Mouse (Mus musculus) mouse embryonic stem cell (cell line): ENCODE data around the gene Nrsn2.

Experiments used
- in situ Hi-C, 2 experiments: fragments of 300-500 bp; cut with MboI; formaldehyde crosslinking; loops; 1 replicate in 1 of 2; 3 replicates in 1 of 2; pipeline ENCODE4 v1.14.3; 2019 to 2020; ENCODE audit warnings: low sequenced_read_pairs in 2 of 2, low pct_unique_long_range_greater_than_20kb in 1 of 2, mixed read lengths in 1 of 2; ENCODE audit not compliant: unreplicated experiment in 1 of 2

Gene Nrsn2

GRCm38 (mm10) chr2:152347722-152348121 lies 28.7 kb downstream of the Nrsn2 start:
- in situ Hi-C loops: no loop called here

- in situ Hi-C loops: no loop called here
These were observed 29.5 kb downstream of the Nrsn2 start for GRCm38 (mm10) chr2:152346776-152347465.

GRCm38 (mm10) chr2:152345393-152345792 lies 31.0 kb downstream of the Nrsn2 start:
- in situ Hi-C loops: no loop called here

- in situ Hi-C loops: no loop called here
These were observed 31.5 kb downstream of the Nrsn2 start for GRCm38 (mm10) chr2:152344909-152345308.

GRCm38 (mm10) chr2:152344361-152344760 lies 32.1 kb downstream of the Nrsn2 start:
- in situ Hi-C loops: no loop called here

DNA sequence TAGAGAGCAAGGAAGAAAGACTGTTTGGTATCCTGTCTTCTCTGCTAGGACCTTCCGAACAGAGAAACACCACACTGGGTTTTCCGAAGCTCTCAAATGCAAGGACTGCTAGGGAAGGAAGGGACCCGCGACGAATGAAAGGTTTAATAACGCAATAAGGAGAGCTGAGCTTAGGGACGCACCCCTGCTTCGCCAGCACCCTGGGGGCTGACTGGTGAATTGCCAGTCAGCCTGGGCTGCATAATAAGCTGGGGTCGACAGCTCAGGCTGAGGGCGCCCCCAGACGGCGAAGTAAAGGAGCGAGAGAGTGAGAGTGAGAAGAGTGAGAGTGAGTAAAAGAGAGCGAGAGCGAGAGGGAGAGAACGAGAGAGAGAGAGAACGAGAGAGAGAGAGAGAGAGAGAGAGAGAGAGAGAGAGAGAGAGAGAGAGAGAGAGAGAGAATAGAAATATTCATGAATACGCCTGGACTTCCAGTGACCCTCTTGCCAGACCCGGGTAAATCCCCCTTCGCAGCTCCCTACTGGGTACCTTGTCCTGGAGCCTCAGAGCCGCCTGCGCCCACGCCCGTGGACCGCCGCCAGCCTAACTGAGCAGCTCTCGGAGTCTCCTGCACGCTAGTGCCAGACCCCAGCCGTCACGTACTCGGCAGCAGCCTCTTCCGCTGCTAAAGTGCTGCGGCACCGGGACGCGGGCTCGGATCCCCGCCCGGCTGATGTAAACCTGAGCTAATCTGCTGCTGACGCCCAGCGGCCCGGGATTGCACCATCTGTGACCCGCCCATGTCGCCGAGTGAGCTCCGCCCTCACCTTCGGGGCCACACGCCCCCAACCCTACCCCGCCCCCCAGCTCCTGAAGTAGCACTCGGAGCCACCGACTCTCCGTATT lies 32.9 kb downstream of the Nrsn2 start, which contains the start of gene Trib3:
Gene Trib3, minus strand, starts transcription at position 704 of the 885 bp plus-strand sequence.
- in situ Hi-C loops: no loop called here

DNA sequence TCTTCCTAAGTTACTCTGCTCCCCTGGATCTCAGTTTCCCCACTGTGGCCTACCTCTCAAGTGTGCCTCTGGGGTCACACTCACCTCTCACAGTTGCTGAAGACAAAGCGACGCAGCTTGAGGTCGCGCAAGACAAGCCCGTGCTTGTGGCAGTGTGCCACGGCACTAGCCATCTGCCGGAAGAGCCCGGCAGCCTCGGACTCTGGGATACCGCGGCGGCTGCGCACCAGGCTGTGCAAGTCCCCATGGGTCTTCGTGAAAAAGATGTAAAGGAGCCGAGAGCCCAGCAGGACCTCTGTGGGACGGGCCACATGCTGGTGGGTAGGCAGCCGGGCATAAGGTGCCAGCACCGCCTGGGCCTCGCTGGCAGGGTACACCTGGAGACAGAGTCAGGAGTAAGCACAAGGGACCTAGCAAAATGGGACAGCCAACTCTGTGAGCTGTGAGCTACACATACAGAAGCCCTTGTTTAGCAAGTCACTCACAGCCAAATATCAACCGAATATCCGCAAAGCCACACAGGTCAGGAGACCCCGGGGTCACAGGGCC lies 36.7 kb downstream of the Nrsn2 start:
- in situ Hi-C loops: no loop called here

GRCm38 (mm10) chr2:152338319-152338718 lies 38.1 kb downstream of the Nrsn2 start:
- in situ Hi-C loops: no loop called here

- in situ Hi-C loops: no loop called here
These were observed 38.7 kb downstream of the Nrsn2 start for GRCm38 (mm10) chr2:152337591-152338212.

DNA sequence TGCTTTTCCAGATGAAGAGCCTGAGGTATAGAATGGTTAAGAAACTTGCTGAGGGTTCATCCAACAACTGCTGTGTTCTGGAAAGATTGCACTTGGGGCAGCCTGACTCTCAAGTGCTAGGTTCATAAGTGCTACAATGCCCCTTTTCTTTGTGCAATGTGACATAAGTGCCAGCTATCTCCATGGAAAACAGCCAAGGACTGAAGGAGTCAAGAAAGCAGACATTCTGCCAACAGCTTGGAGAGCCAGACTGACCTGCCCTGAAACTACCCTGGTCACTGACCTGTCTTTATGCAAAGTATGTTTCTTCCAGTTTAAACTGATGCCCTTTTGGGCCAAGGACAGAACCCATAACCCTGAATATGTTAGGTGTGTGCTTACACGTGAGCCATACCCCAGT lies 39.6 kb downstream of the Nrsn2 start:
- in situ Hi-C loops: no loop called here

GRCm38 (mm10) chr2:152335289-152335820 lies 41.1 kb downstream of the Nrsn2 start:
- in situ Hi-C loops: no loop called here

DNA sequence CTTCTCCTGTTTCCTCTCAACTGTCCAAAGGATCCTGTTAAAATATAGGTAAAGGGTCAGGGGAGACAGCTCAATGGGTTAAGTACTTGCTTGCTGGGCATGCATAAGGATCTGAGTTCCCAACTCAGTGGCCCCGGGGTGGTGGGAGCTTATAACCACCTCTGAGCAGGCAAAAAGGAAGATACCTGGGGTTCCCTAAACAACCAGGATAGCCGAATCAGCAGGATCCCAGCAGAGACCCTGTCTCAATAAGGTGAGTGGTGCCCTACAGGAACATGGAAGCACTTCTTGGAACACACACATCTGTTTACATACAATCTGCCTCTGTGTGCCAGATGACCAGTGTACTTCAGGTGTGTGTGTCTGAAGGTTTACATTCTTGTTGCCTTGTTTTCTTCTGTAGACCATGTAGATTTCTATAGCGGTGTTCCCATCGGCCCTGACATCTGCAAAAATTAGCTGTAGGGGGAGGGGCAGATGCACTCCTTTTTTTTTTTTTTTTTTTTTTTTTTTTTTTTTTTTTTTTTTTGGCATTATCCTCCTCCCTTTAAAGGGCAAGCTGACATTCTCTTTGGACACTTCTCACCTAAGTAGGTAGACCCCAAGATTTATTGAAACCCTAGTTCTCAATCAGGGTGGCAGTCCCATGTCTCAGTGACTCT lies 43.0 kb downstream of the Nrsn2 start:
- in situ Hi-C loops: no loop called here

DNA sequence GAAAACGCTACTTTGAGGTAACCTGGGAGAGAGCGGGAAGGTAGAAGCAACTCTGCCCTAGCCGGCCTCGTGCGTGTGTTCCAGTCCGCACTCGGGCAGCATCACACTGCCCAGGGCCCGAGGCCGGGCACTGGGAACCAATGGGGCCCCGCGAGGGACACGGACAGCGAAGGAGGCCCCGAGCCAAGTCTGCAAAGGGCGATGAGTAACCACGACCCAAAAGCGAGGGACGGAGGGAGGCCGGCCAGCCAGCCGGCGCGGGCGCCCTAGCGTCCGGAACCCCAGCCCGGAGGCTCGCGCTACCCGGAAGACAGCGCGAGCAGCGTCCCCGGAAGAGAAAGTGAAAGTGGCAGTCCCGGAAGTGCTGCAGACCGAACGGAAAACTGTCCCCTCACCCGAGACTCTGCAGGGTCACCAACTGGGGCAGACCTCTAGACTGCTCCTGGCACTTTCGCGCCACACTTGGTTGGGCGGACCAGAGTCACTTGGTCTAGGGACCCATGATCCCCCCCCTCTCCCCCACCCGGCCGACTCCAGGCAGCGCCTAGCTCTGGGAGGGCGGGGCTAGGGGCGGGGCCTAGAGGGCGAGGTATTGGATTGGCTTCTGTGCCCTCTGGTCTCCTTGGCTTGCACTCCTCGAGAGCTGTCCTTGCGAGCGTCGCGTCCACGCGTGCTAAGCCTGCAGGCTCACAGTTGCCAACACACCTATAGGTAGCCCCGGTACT lies 44.2 kb downstream of the Nrsn2 start, which contains the start of gene Rbck1:
Gene Rbck1, minus strand, starts transcription at position 553 of the 725 bp plus-strand sequence.
- in situ Hi-C loops: no loop called here

- in situ Hi-C loops: no loop called here
These were observed 45.5 kb downstream of the Nrsn2 start for GRCm38 (mm10) chr2:152330858-152331423.

DNA sequence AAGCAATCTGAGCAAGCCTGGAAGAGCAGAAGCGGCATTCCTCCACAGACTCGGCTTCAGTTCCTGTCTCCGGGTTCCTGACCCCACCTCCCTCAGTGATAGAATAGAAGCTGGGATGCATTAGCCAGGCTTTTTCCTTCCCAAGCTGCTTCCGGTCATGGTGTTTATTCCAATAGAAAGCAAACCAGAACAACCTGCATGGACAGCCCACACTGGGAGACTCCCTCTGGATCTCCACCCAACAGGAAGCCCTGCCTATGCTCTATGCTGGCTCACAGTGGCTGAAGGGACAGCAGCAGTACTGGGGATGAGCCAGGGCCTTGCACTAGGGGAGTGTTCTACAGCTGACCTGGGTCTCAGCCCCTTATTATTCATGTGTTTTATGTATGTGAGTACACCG lies 48.5 kb downstream of the Nrsn2 start:
- in situ Hi-C loops: no loop called here

- in situ Hi-C loops: no loop called here
These were observed 49.8 kb downstream of the Nrsn2 start for GRCm38 (mm10) chr2:152326654-152327053.

GRCm38 (mm10) chr2:152326157-152326556 lies 50.3 kb downstream of the Nrsn2 start:
- in situ Hi-C loops: no loop called here
